Mouse (Mus musculus) gastrocnemius, adult 18-20 months (tissue): ENCODE data around the gene Taf6l. TPM values are rescaled to one million over a fixed set of nuclear protein-coding genes. Genes with fewer than 3 reads are reported as not detected.
"Not testable (repeated sequence)": the region's sequence is repeated elsewhere in the genome, so short reads cannot be mapped to it uniquely, and the experiment has no call there.

Experiments
- DNase-seq: peaks from one replicate; pipeline ENCODE4 v3.0.0; 2021; ENCODE audit warnings: low spot score
- microRNA-seq: library from miRNA; unstranded; fragments of <30 nt; microRNA quantifications from one replicate; pipeline ENCODE4 v1.2.0, GENCODE M21; 2021
- total RNA-seq, 2 experiments: library from RNA; stranded (reverse); gene quantifications; 2 replicates each; pipeline ENCODE4 v1.2.3; 2021

Taf6l gene
- total RNA-seq, 2 experiments from 2014 or later, result 5.0 to 5.1 TPM

- no peak for DNase-seq
Measured at GRCm38 (mm10) chr19:8740603-8741002, 45.6 kb downstream of the Taf6l start, which contains the start of gene 1700092M07Rik. Gene 1700092M07Rik, plus strand, starts transcription at chr19:8740718.

GRCm38 (mm10) chr19:8739646-8740045 lies 46.6 kb downstream of the Taf6l start:
- DNase-seq, result no peak

- no peak for DNase-seq
Measured at GRCm38 (mm10) chr19:8738911-8739310, 47.3 kb downstream of the Taf6l start.

- no peak for DNase-seq
Measured at GRCm38 (mm10) chr19:8736160-8736467, 50.1 kb downstream of the Taf6l start.

GRCm38 (mm10) chr19:8735389-8736159 lies 50.6 kb downstream of the Taf6l start, which contains the start of gene Wdr74:
Gene Wdr74, plus strand, starts transcription at chr19:8735827.
- peak; percentile 90 for DNase-seq

- DNase-seq, result no peak
Measured at GRCm38 (mm10) chr19:8734334-8734733, 51.9 kb downstream of the Taf6l start.

- DNase-seq, result not testable (repeated sequence)
Measured at GRCm38 (mm10) chr19:8728335-8729099, 57.7 kb downstream of the Taf6l start.

- no peak for DNase-seq
Measured at GRCm38 (mm10) chr19:8727495-8728114, 58.6 kb downstream of the Taf6l start.

- no peak for DNase-seq
Measured at GRCm38 (mm10) chr19:8726609-8727390, 59.4 kb downstream of the Taf6l start.

- no peak for DNase-seq
Measured at GRCm38 (mm10) chr19:8725081-8725613, 61.1 kb downstream of the Taf6l start.

Small RNAs within 50 kb of the gene (microRNA-seq; reads per million reads assigned to microRNA genes)
- not detected for gene Mir6992

Other genes starting within 250 kb of the Taf6l start
- gene Slc22a8, start 195.2 kb downstream of the Taf6l start, total RNA-seq, result not detected
- not detected for gene Slc22a6, start 168.4 kb downstream of the Taf6l start, total RNA-seq
- gene Chrm1, start 122.6 kb downstream of the Taf6l start, total RNA-seq, result not detected
- 10 to 100 TPM; 30.2 to 37.3 TPM for gene Slc3a2, start 63.0 kb downstream of the Taf6l start, total RNA-seq
- 10 to 100 TPM; 16.4 to 16.9 TPM for gene Wdr74, start 50.6 kb downstream of the Taf6l start, total RNA-seq
- gene 1700092M07Rik, start 45.7 kb downstream of the Taf6l start, total RNA-seq, result 1 to 10 TPM in 1 of 2 experiments, not detected in 1; 1.0 TPM
- gene Stx5a, start 45.0 kb downstream of the Taf6l start, total RNA-seq, result 10 to 100 TPM; 16.0 to 16.6 TPM
- 10 to 100 TPM; 27.5 to 31.3 TPM for gene Nxf1, start 29.3 kb downstream of the Taf6l start, total RNA-seq
- 10 to 100 TPM; 91.0 to 99.3 TPM for gene Tmem223, start 15.4 kb downstream of the Taf6l start, total RNA-seq
- 1 to 10 TPM; 7.3 to 8.6 TPM for gene Tmem179b, start 11.9 kb downstream of the Taf6l start, total RNA-seq
- gene Polr2g, start 12.2 kb upstream of the Taf6l start, total RNA-seq, result 10 to 100 TPM; 37.7 to 38.3 TPM
- gene Zbtb3, start 16.1 kb upstream of the Taf6l start, total RNA-seq, result 1 to 10 TPM in 1 of 2 experiments, under 1 TPM in 1; 0.76 to 1.1 TPM
- gene Ttc9c, start 32.9 kb upstream of the Taf6l start, total RNA-seq, result 10 to 100 TPM; 11.1 to 13.6 TPM
- gene Hnrnpul2, start 33.6 kb upstream of the Taf6l start, total RNA-seq, result 10 to 100 TPM; 41.2 to 44.3 TPM
- 1 to 10 TPM; 2.5 to 4.2 TPM for gene AC129217.1, start 43.4 kb upstream of the Taf6l start, total RNA-seq
- 10 to 100 TPM; 16.4 to 16.6 TPM for gene Bscl2, start 51.0 kb upstream of the Taf6l start, total RNA-seq
- not detected for gene Gng3, start 52.8 kb upstream of the Taf6l start, total RNA-seq
- 1 to 10 TPM; 5.6 to 8.8 TPM for gene Lrrn4cl, start 64.4 kb upstream of the Taf6l start, total RNA-seq
- gene Ubxn1, start 85.1 kb upstream of the Taf6l start, total RNA-seq, result 100 to 1,000 TPM; 204 to 206 TPM
- 10 to 100 TPM; 57.2 to 63.9 TPM for gene Uqcc3, start 94.5 kb upstream of the Taf6l start, total RNA-seq
- gene Lbhd1, start 97.3 kb upstream of the Taf6l start, total RNA-seq, result 1 to 10 TPM; 2.9 to 5.3 TPM
- gene Gm49403, start 97.5 kb upstream of the Taf6l start, total RNA-seq, result not detected
- gene 1810009A15Rik, start 102.4 kb upstream of the Taf6l start, total RNA-seq, result 10 to 100 TPM; 14.5 to 15.4 TPM
- 1 to 10 TPM; 1.2 to 2.3 TPM for gene Gm49416, start 102.5 kb upstream of the Taf6l start, total RNA-seq
- 1 to 10 TPM; 9.2 to 9.9 TPM for gene Ints5, start 106.6 kb upstream of the Taf6l start, total RNA-seq
- gene Ganab, start 111.7 kb upstream of the Taf6l start, total RNA-seq, result 10 to 100 TPM; 19.5 to 20.8 TPM
- gene B3gat3, start 134.0 kb upstream of the Taf6l start, total RNA-seq, result 10 to 100 TPM; 32.1 to 37.9 TPM
- gene Rom1, start 142.9 kb upstream of the Taf6l start, total RNA-seq, result 1 to 10 TPM; 7.8 TPM
- 1 to 10 TPM; 3.1 to 4.5 TPM for gene Eml3, start 143.1 kb upstream of the Taf6l start, total RNA-seq
- 10 to 100 TPM; 21.6 to 24.2 TPM for gene Mta2, start 155.5 kb upstream of the Taf6l start, total RNA-seq
- gene Tut1, start 167.4 kb upstream of the Taf6l start, total RNA-seq, result 1 to 10 TPM; 7.6 to 8.2 TPM
- gene Eef1g, start 180.6 kb upstream of the Taf6l start, total RNA-seq, result 100 to 1,000 TPM; 452 to 469 TPM
- 100 to 1,000 TPM; 199 to 202 TPM for gene Ahnak, start 202.9 kb upstream of the Taf6l start, total RNA-seq